Mouse (Mus musculus) layer of hippocampus, postnatal 36 days (tissue): ENCODE results near the gene Gm21860. TPM values are rescaled to one million over a fixed set of nuclear protein-coding genes. Genes with fewer than 3 reads are reported as not detected.
"Not testable (repeated sequence)": the region's sequence is repeated elsewhere in the genome, so short reads cannot be mapped to it uniquely, and the experiment has no call there.

Source experiments
- DNase-seq, 2 experiments: peaks; one replicate each; pipeline ENCODE4 v3.0.0; 2022
- total RNA-seq, 2 experiments: library from RNA; stranded (reverse); gene quantifications; 2 replicates each; pipeline ENCODE4 v1.2.3; 2021

Gm21860 gene
- not detected for total RNA-seq

DNA sequence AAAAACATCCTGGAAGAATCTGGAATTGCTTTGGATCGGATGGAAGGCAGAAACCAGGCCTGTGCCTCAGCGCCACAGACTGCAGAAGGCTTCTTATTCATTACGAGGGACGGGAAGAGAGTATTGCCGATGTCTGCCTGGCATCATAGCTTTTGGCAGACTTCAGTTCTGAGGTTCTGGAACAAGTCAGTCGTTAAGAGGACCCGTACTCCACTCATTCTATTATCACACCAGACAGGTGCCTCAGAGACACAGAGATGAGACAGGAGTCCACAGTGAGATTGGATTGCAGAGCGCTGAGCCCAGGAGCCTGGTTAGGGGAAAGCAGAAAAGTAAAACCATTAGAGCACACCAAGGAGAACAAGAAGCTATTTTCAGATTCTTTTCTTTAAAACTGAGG, at the start of gene Gm21860:
TSS of gene Gm21860 (minus strand) at position 101 of the 400 bp plus-strand sequence.
- DNase-seq, result not testable (repeated sequence)

DNA sequence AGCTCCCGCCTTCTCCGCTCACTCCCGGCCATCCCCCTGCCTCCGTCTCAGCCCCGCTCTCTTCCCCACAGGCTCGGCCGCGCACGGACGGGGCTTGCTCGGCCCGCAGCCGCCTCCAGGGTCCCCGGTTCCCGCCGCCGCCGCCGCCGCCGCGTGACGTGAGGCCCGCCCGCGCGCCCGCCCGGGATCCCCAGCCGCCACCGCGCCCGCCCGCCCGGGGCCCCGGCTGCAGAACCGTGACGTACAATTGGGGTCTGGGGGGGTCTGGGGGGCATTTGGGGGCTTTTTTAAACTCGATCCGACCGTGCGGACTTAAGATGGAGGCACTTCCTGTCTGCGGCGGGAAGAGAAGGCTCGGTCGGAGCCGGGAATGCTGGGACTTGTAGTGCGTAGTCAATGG, 29.8 kb upstream of the Gm21860 start, which contains the start of gene Gm47283:
TSS of gene Gm47283 (plus strand) at position 301 of the 400 bp plus-strand sequence.
- not testable (repeated sequence) for DNase-seq

DNA sequence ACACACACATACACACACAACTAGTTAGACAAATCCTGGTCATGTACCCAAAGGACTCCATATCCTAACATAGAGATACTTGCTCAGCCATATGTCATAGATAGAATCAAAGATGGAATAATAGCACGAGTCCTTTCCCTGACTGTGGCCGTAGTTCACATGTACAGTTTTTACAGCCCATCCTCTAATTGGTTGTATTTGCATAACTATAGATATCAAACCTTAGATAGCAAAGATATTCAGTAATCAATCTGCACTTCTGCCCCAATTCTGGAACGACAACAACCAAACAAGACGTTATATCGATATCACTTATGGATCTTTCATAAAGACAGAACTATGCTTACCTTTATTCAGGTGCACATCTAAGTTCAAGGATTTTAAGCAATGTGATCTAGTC, 9.4 kb downstream of the Gm21860 start:
- DNase-seq, result not testable (repeated sequence)

DNA sequence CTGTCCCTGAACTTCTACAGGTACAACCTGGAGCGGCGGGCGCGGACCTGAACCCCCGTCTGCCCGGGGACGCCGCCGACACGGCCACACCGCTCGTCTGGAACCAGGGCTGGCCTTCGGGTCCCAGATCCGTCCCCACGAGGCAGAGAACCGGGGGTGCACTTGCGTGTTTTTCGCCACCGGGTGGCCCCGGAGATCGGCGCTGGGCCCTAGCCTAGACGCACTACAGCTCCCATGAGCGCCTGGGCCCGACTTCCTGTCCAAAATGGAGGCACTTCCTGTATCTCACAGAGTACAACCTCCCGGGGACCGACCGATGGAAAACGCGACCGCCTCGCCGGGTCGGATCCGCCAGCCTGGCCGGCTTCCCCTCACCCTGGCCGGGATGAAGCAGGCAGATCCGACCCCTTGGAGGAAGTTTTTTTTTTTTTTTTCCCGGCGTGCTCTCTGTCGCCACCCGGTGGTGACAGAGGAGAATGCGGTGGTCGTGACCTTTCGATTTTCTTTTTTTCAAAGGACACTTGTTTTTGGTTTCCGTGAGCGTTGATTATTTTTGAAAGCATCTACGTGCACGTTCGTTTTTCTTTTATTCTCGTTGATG, 10.1 kb downstream of the Gm21860 start:
- DNase-seq, result peak; percentile 80

DNA sequence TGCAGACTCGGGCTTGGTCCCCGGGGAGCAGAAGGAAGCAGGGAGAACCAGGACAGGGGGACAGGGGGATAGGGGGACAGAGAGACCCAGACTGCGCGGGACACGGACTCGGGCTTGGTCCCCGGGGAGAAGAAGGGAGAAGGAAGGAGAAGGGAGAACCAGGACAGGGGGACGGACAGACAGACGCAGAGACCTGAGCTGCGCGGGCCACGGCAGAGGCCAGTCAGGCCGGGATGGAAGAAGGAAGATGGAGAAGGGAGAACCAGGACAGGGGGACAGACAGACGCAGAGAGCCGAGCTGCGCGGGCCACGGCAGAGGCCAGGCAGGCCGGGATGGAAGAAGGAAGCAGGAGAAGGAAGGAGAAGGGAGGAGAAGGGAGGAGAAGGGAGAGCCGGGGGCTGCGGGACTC, 10.8 kb downstream of the Gm21860 start:
- no peak for DNase-seq

DNA sequence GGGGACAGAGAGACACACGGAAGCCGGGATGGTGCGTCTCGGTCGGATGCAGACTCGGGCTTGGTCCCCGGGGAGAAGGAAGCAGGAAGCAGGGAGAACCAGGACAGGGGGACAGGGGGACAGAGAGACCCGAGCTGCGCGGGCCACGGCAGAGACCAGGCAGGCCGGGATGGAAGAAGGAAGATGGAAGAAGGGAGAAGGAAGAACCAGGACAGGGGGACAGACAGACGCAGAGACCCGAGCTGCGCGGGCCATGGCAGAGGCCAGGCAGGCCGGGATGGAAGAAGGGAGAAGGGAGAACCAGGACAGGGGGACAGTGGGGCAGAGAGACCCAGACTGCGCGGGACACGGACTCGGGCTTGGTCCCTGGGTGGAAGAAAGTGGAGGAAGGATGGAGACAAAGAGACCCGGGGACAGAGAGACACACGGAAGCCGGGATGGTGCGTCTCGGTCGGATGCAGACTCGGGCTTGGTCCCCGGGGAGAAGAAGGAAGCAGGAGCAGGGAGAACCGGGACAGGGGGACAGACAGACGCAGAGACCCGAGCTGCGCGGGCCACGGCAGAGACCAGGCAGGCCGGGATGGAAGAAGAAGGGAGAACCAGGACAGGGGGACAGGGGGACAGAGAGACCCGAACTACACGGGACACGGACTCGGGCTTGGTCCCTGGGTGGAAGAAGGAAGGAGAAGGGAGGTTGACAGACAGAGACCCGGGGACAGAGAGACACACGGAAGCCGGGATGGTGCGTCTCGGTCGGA, 11.4 kb downstream of the Gm21860 start:
- DNase-seq, result not testable (repeated sequence)

DNA sequence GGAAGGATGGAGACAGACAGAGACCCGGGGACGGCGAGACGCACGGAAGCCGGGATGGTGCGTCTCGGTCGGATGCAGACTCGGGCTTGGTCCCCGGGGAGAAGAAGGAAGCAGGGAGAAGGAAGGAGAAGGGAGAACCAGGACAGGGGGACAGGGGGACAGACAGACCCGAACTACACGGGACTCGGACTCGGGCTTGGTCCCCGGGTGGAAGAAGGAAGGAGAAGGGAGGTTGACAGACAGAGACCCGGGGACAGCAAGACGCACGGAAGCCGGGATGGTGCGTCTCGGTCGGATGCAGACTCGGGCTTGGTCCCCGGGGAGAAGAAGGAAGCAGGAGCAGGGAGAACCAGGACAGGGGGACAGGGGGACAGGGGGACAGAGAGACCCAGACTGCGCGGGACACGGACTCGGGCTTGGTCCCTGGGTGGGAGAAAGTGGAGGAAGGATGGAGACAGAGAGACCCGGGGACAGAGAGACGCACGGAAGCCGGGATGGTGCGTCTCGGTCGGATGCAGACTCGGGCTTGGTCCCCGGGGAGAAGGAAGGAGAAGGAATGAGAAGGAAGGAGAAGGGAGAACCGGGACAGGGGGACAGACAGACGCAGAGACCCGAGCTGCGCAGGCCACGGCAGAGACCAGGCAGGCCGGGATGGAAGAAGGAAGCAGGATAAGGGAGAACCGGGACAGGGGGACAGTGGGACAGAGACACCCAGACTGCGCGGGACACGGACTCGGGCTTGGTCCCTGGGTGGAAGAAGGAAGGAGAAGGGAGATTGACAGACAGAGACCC, 12.2 kb downstream of the Gm21860 start:
- DNase-seq, result not testable (repeated sequence)

DNA sequence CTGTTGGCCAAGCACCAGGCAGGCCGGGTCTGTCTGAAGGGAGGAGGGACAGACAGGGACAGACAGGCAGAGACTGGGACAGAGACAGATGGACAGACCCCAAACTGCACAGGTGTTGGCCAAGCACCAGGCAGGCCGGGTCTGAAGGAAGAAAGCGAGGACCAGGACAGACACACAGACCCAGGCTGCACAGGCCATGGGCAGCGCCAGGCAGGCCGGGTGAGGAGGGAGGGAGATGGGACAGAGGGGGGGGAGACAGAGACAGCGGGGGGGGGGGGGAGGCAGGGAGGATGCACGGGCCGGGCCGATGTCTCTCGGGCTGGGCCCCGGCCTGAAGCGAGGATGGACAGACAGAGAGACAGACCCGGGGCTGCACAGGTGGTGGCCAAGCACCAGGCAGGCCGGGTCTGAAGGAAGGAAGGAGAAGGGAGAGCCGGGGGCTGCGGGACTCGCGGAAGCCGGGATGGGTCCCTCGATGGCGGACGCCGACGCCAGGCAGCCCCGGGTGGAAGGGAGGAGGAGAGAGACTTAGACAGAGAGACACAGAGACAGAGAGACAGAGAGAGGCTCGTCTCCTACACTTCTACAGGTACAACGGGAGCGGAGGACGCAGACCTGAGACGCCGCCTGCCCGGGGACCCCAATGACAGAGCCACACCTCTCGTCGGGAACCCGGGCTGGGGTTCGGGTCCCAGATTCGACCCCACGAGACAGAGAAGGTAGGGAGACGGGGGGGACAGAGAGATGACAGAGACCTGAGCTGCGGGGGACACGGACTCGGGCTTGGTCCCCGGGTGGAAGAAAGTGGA, 13.0 kb downstream of the Gm21860 start:
- DNase-seq, result not testable (repeated sequence)

DNA sequence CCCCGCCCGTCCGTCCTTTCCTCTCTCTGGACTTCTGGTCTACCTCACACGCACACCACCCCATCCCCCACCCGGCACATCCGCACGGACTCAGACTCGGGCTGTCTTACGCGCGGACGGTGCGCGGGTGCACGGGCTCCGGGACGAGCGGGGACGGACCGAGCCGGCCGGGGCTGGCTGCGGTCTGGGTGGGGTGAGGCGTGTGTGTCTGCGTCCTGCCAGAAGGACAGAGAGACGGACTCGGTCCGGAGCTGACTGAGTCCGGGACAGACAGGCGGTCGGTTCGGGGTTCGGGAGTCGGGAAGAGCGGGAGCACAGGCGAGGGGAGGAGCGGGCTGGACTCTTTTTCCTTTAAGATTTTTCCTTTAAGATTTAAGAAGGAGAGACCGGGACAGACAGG, 13.6 kb downstream of the Gm21860 start:
- not testable (repeated sequence) for DNase-seq

DNA sequence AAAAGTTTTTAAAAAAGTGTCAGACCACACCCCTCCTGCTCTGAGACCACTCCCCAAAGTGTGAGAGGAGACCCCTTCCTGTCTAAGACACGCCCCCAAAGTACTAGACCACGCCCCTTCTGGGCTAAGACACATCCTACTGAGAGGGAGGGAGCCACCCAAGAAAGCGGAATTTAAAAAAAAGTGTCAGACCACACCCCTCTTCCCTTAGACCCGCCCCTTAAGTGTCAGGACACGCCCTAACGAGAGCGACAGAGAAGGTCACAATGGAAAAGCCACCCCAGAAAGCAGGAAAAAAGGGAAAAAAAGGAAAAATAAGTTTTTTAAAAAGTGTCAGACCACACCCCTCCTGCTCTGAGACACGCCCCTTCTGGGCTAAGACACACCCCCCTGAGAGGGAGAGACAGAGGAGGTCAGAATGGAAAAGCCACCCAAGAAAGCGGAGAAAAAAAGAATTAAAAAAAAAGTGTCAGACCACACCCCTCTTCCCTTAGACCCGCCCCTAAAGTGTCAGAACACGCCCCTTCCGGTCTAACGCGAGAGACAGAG, 14.5 kb downstream of the Gm21860 start:
- no peak for DNase-seq

DNA sequence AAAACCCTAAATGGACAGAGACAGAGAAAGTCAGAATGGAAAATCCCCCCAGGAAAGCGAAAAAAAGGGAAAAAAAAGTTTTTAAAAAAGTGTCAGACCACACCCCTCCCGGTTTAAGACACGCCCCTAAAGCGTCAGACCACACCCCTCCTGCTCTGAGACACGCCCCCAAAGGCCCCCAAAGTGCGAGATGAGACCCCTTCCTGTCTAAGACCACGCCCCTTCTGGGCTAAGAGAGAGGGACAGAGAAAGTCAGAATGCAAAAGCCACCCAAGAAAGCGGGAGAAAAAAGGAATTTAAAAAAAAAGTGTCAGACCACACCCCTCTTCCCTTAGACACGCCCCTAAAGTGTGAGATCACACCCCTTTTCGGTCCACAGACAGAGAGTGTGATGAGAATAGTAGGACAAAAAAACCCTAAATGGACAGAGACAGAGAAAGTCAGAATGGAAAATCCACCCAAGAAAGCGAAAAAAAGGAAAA, 15.0 kb downstream of the Gm21860 start:
- DNase-seq, result not testable (repeated sequence)

DNA sequence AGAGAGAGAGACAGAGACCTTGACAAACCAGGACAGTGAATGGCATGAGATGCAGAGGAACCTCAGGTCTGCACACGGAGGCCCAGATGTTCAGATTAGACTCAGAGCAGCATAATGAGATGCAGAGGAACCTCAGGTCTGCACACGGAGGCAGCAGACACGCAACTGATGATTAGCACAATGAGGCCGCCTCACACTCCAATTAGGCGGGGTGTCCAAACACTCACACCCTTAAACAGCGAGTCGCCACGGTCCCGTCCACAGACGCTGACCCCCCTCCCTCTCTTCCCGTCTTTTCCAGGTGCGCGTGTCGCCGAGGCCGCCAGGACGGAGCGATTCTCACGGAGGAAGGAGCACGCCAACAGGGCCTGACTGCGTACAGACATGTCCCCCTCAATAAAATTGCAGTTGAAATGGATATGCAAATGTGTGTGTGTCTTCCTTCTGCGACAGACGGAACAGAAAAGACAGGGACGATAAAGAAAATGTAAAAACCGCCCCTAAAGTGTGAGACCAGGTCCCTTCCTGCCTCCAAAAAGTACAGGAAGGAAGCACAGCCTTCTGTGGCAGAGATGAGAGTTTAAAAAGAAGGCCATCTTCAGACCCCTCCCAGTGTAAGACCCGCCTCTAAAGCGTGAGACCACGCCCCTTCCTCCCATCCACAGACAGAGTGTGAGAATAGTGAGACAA, 15.6 kb downstream of the Gm21860 start:
- DNase-seq, result not testable (repeated sequence)

DNA sequence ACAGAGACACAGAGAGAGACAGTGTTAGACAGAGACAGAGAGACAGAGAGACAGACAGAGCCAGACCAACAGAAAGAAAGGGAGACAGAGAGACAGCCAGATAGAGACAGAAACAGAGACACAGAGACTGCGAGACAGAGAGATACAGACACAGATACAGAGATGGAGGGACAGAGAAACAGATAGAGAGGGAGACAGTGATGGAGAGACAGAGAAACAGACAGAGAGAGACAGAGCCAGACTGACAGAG, 16.3 kb downstream of the Gm21860 start:
- DNase-seq, result no peak

DNA sequence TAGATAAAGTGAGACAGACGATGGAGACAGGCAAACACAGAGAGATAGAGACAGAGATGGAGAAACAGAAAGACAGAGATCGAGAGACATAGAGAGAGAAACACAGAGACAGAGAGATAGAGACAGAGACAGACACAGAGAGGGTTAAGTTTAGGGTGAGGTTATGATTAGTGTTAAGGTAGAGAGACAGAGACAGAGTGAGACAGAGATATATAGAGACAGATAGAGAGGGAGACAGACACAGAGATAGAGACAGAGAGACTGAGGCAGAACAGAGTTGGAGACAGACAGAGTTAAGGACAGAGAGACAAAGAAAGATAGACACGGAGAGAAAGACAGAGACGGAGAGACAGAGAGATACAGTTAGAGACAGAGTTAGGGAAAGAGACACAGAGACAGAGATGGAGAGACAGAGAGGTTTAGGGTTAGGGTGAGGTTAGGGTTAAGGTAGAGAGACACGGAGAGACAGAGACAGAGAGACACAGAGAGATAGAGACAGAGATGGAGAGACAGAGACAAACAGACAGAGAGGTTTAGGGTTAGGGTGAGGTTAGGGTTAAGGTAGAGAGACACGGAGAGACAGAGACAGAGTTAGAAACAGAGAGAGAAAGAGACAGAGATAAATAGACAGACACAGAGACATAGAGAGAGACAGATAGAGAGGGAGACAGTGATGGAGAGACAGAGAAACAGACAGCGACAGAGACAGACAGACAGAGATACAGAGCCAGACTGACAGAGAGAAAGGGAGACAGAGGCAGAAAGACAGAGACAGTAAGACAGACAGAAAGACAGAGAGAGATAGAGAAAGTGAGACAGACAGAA, 16.8 kb downstream of the Gm21860 start:
- DNase-seq, result no peak

DNA sequence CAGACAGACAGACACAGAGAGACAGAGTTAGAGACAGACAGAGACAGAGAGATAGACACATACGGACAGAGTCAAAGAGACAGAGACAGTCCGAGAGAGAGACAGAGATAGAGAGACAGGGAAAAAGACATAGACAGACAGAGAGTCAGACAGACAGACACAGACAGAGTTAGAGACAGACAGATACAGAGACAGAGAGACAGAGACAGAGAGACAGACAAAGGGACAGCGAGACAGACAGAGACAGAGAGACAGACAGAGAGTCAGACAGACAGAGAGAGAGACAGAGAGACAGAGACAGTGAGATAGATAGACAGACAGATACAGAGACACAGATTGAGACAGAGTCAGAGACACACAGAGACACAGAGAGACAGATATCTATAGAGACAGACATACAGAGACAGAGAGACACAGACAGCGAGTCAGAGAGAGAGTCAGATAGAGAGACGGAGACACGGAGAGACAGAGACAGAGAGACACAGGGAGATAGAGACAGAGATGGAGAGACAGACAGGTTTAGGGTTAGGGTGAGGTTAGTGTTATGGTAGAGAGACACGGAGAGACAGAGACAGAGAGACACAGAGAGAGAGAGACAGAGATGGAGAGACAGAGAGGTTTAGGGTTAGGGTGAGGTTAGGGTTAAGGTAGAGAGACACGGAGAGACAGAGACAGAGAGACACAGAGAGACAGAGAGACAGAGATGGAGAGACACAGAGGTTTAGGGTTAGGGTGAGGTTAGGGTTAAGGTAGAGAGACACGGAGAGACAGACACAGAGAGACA, 18.2 kb downstream of the Gm21860 start:
- DNase-seq, result not testable (repeated sequence)

DNA sequence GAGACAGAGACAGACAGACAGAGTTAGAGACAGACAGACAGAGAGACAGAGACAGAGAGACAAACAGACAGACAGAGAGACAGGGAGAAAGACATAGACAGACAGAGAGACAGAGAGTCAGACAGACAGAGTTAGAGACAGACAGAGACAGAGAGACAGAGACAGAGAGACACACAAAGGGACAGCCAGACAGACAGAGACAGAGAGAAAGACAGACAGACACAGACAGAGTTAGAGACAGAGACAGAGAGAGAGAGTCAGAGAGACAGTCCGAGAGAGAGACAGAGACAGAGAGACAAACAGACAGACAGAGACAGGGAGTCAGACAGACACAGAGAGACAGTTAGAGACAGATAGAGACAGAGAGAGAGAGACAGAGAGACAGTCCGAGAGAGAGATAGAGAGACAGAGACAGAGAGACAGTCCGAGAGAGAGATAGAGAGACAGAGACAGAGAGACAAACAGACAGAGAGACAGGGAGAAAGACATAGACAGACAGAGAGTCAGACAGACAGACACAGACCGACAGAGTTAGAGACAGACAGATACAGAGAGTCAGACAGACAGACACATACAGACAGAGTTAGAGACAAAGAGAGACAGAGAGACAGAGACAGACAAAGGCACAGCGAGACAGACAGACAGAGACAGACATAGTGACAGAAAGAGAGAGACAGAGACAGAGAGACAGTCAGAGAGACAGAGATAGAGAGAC, 19.3 kb downstream of the Gm21860 start:
- DNase-seq, result not testable (repeated sequence)

DNA sequence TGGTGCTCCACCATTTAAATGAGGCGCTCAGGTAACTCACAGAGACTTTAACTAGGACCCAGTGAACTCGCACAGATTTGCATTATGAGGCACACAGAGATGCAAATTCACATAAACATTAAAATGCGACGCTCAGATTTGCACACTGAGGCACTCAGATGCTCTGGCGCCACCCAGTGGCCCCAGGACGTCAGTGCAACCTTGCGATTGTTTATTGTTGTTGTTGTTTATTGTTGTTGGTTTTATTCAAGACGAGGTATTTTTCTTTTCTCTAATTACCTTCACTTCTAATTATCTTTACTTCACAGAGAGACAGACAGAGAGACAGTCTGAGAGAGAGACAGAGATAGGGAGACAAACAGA, 20.3 kb downstream of the Gm21860 start:
- DNase-seq, result not testable (repeated sequence)

DNA sequence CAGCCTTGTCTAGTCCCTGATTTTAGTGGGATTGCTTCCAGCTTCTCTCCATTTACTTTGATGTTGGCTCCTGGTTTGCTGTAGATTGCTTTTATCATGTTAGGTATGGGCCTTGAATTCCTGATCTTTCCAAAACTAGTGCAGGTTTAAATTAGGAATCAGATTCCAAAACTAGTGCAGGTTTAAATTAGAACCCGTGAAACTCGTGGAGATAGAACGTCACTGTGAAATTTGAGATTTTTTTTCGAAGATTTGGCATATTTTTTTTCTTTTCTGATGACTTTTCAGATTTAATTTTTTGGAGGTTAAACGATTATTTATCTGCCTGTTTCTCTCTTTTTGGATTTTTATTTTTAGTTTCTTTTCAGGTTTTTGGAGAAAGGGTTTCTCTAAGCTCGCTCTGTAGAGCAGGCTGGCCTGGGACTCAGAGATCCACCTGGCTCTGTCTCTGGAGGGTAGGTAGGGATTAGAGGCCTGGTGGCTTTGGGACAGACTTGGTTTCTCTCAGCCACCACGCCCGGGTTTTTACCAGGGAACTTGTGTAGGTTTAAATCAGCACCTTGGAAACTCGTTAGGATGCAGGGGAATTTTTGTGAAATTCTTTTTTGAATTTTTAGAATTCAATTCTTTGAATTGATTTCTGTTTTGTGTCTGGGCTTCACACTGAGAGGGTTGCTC, 20.8 kb downstream of the Gm21860 start:
- not testable (repeated sequence) for DNase-seq
